Mouse (Mus musculus) layer of hippocampus, postnatal 10 days (tissue): ENCODE data around the gene Gltpd2. TPM values are rescaled to one million over a fixed set of nuclear protein-coding genes. Genes with fewer than 3 reads are reported as not detected.
"Not testable (repeated sequence)": the region's sequence is repeated elsewhere in the genome, so short reads cannot be mapped to it uniquely, and the experiment has no call there.

Source experiments
- DNase-seq, 2 experiments: peaks; one replicate each; pipeline ENCODE4 v3.0.0; 2021; ENCODE audit warnings: low spot score in 2 of 2
- long read RNA-seq: library from polyadenylated mRNA; stranded (forward); transcript quantifications from one replicate; pipeline ENCODE4 v2.0.0, GENCODE M21; 2023
- total RNA-seq, 2 experiments: library from RNA; stranded (reverse); gene quantifications; 2 replicates each; pipeline ENCODE4 v1.2.3; 2021

The Gltpd2 gene
- total RNA-seq: not detected
- long read RNA-seq: 0 reads

GRCm38 (mm10) chr11:70518923-70519322, at the start of gene Gltpd2:
TSS of gene Gltpd2 (plus strand) at chr11:70519196.
- no peak for DNase-seq

- DNase-seq: no peak
Measured at GRCm38 (mm10) chr11:70469764-70470163, 49.2 kb upstream of the Gltpd2 start.

- no peak for DNase-seq
Measured at GRCm38 (mm10) chr11:70472716-70473115, 46.3 kb upstream of the Gltpd2 start.

- DNase-seq: not testable (repeated sequence)
Measured at GRCm38 (mm10) chr11:70473291-70473690, 45.7 kb upstream of the Gltpd2 start.

GRCm38 (mm10) chr11:70474872-70475534, 44.0 kb upstream of the Gltpd2 start:
- no peak for DNase-seq

- no peak for DNase-seq
Measured at GRCm38 (mm10) chr11:70485498-70485897, 33.5 kb upstream of the Gltpd2 start.

GRCm38 (mm10) chr11:70487816-70488215, 31.2 kb upstream of the Gltpd2 start:
- DNase-seq: no peak

GRCm38 (mm10) chr11:70489138-70489537, 29.9 kb upstream of the Gltpd2 start:
- DNase-seq: no peak

GRCm38 (mm10) chr11:70489684-70490083, 29.3 kb upstream of the Gltpd2 start:
- no peak for DNase-seq

- DNase-seq: no peak
Measured at GRCm38 (mm10) chr11:70499566-70500475, 19.2 kb upstream of the Gltpd2 start.

GRCm38 (mm10) chr11:70500476-70500812, 18.6 kb upstream of the Gltpd2 start:
- no peak for DNase-seq

GRCm38 (mm10) chr11:70502018-70502417, 17.0 kb upstream of the Gltpd2 start:
- no peak for DNase-seq

- DNase-seq: no peak
Measured at GRCm38 (mm10) chr11:70504970-70505369, 14.0 kb upstream of the Gltpd2 start, which contains the start of gene Tm4sf5. TSS of gene Tm4sf5 (plus strand) at chr11:70505244.

GRCm38 (mm10) chr11:70506385-70506784, 12.6 kb upstream of the Gltpd2 start:
- DNase-seq: peak; percentile 70 to 77

GRCm38 (mm10) chr11:70506962-70507515, 12.0 kb upstream of the Gltpd2 start:
- no peak for DNase-seq

GRCm38 (mm10) chr11:70509753-70510564, 9.0 kb upstream of the Gltpd2 start:
- peak; percentile 35 to 50 for DNase-seq

- DNase-seq: no peak
Measured at GRCm38 (mm10) chr11:70511242-70511641, 7.8 kb upstream of the Gltpd2 start.

GRCm38 (mm10) chr11:70511825-70512224, 7.2 kb upstream of the Gltpd2 start:
- DNase-seq: no peak

GRCm38 (mm10) chr11:70512709-70513342, 6.2 kb upstream of the Gltpd2 start:
- no peak for DNase-seq

GRCm38 (mm10) chr11:70513520-70513919, 5.5 kb upstream of the Gltpd2 start:
- no peak for DNase-seq

GRCm38 (mm10) chr11:70514288-70514687, 4.7 kb upstream of the Gltpd2 start, which contains the start of gene Vmo1:
TSS of gene Vmo1 (minus strand) at chr11:70514616.
- no peak for DNase-seq
